Mouse (Mus musculus): ENCODE data around the gene Gpatch4. TPM values are rescaled to one million over a fixed set of nuclear protein-coding genes. Genes with fewer than 3 reads are reported as not detected.

The Gpatch4 gene
- polyA plus RNA-seq (2015; fragmentation: Nextera tagmentation; extraction: Ambion mirVana): 32.5 and 36.3 TPM in 2 replicates

DNA sequence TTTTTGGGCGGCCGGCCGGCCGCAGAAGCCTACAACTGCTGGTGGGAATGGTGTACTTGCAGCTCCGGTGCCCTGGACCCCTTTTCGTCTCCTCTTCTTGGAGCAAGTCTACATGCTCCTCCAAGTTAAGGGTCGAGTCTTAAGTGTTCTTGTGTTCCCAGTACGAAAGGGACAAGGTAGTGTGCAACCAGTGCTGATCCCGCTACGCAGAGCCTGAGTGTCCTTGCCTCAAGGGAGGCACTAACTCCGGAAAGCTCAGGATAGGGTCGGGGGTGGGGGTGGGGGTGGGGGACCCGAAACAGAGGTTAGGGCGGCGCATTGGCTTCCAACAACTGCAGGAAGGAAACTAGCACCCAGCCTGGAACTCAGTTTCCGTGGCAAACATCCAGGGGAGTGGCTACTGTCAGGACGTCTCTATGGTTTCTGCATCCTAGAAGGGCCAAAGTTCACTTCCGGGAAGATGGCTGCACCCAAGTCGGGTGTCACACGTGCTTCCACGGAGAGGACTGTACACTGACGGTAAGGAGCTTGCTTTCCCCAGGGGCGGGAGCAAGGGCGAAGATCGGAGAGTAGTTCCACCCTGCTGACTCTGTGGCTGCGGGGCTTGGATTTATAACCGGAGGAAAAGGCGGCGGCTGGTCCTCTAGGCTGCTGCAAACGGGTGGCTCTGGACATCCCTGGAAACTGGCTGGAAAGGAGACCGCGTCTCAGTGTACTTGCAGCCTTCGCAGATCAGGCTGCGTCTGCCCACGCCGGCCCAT lies at the start of gene Gpatch4:
TSS of gene Gpatch4 (plus strand) at position 448 of the 761 bp plus-strand sequence.
- H3K4me3 ChIP-seq (replicated peaks; ENCODE audit: low read length): peak within 1 kb of the TSS; percentile 74
- no peaks in the 10 kb centered on the region for H3K9me3 ChIP-seq (ENCODE audit: control insufficient read depth, low read length)
- peak within 1 kb of the TSS; percentile 56 for H3K9ac ChIP-seq (replicated peaks; ENCODE audit: low read depth, low read length)
- 11% methylated on average over 36 of the region's 36 CpGs for WGBS
- H3K4me2 ChIP-seq (ENCODE audit: low read length): peak within 1 kb of the TSS; percentile 53
- H3K27ac ChIP-seq (ENCODE audit: low read length): 0 out of 2 replicates have a peak within 1 kb of the TSS, but pooled peaks have one; percentile 21
- peaks cover 8% of the 10 kb centered on the region for H3K4me1 ChIP-seq (replicated peaks; ENCODE audit: control insufficient read depth, insufficient read depth, low read length)
- no peaks in the 10 kb centered on the region for H3K36me3 ChIP-seq (ENCODE audit: control insufficient read depth, insufficient read depth)
- peak; percentile 98 for ATAC-seq
- H3K27me3 ChIP-seq (replicated peaks; ENCODE audit: control insufficient read depth, insufficient read depth, low read length): peaks cover 18% of the 10 kb centered on the region

- H3K4me3 ChIP-seq (replicated peaks; ENCODE audit: low read length): no peak overlapping the region
- peaks cover 11% of the 10 kb centered on the region for H3K4me1 ChIP-seq (replicated peaks; ENCODE audit: control insufficient read depth, insufficient read depth, low read length)
- no peak overlapping the region for H3K9ac ChIP-seq (replicated peaks; ENCODE audit: low read depth, low read length)
- no peaks in the 10 kb centered on the region for H3K36me3 ChIP-seq (ENCODE audit: control insufficient read depth, insufficient read depth)
- no peaks in the 10 kb centered on the region for H3K9me3 ChIP-seq (ENCODE audit: control insufficient read depth, low read length)
- no peak for ATAC-seq
- no peak overlapping the region for H3K4me2 ChIP-seq (ENCODE audit: low read length)
- H3K27ac ChIP-seq (ENCODE audit: low read length): no peak overlapping the region
- peaks cover 41% of the 10 kb centered on the region for H3K27me3 ChIP-seq (replicated peaks; ENCODE audit: control insufficient read depth, insufficient read depth, low read length)
- 4% methylated on average over 5 of the region's 6 CpGs for WGBS
These were observed 49.5 kb upstream of the Gpatch4 start for GRCm38 (mm10) chr3:87993436-87993835.

DNA sequence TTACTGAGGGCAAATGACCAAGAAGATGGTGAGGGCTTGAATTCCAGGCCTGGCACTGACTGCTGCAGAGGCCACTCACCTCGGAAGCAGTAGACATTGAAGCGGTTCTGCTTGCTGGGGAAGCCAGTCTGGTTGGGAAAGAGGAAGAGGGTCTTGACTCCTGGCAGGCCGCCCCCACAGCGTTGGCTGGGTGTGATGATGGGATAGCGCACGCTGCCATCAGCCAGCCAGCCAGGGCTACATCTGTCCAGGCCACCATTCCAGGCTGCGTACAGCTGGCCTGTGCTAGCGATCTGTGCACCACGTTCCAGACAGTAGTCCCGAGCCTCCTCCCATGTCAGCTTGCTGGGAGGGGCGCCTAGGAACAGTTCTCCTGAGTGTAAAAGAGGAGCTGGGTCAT lies 47.6 kb upstream of the Gpatch4 start:
- H3K9ac ChIP-seq (replicated peaks; ENCODE audit: low read depth, low read length): no peak overlapping the region
- no peak overlapping the region for H3K4me2 ChIP-seq (ENCODE audit: low read length)
- H3K9me3 ChIP-seq (ENCODE audit: control insufficient read depth, low read length): no peaks in the 10 kb centered on the region
- H3K27me3 ChIP-seq (replicated peaks; ENCODE audit: control insufficient read depth, insufficient read depth, low read length): peaks cover 56% of the 10 kb centered on the region
- H3K4me3 ChIP-seq (replicated peaks; ENCODE audit: low read length): no peak overlapping the region
- H3K27ac ChIP-seq (ENCODE audit: low read length): no peak overlapping the region
- no peaks in the 10 kb centered on the region for H3K36me3 ChIP-seq (ENCODE audit: control insufficient read depth, insufficient read depth)
- no peak for ATAC-seq
- 25% methylated on average over 11 of the region's 11 CpGs for WGBS
- H3K4me1 ChIP-seq (replicated peaks; ENCODE audit: control insufficient read depth, insufficient read depth, low read length): peaks cover 28% of the 10 kb centered on the region

- no peak for ATAC-seq
- WGBS: 2% methylated on average over 15 of the region's 15 CpGs
- Histone ChIP-seq H3K9ac (replicated peaks; ENCODE audit: low read depth, low read length) (no peak overlapping the region), H3K4me3 (replicated peaks; ENCODE audit: low read length) (peak overlapping the region; percentile 46), H3K9me3 (ENCODE audit: control insufficient read depth, low read length) (no peaks in the 10 kb centered on the region), H3K4me1 (replicated peaks; ENCODE audit: control insufficient read depth, insufficient read depth, low read length) (peaks cover 34% of the 10 kb centered on the region), H3K36me3 (ENCODE audit: control insufficient read depth, insufficient read depth) (no peaks in the 10 kb centered on the region), H3K27me3 (replicated peaks; ENCODE audit: control insufficient read depth, insufficient read depth, low read length) (peaks cover 65% of the 10 kb centered on the region), H3K27ac (ENCODE audit: low read length) (no peak overlapping the region), H3K4me2 (ENCODE audit: low read length) (peak overlapping the region; percentile 80)
These were observed 46.5 kb upstream of the Gpatch4 start for GRCm38 (mm10) chr3:87996401-87996800.

- peaks cover 38% of the 10 kb centered on the region for H3K4me1 ChIP-seq (replicated peaks; ENCODE audit: control insufficient read depth, insufficient read depth, low read length)
- no peaks in the 10 kb centered on the region for H3K9me3 ChIP-seq (ENCODE audit: control insufficient read depth, low read length)
- H3K4me3 ChIP-seq (replicated peaks; ENCODE audit: low read length): peak overlapping the region; percentile 46
- 2% methylated on average over 48 of the region's 49 CpGs for WGBS
- peaks cover 70% of the 10 kb centered on the region for H3K27me3 ChIP-seq (replicated peaks; ENCODE audit: control insufficient read depth, insufficient read depth, low read length)
- H3K36me3 ChIP-seq (ENCODE audit: control insufficient read depth, insufficient read depth): no peaks in the 10 kb centered on the region
- H3K9ac ChIP-seq (replicated peaks; ENCODE audit: low read depth, low read length): peak overlapping the region; percentile 53
- H3K27ac ChIP-seq (ENCODE audit: low read length): no peak overlapping the region
- ATAC-seq: no peak
- peak overlapping the region; percentile 80 for H3K4me2 ChIP-seq (ENCODE audit: low read length)
These were observed 45.8 kb upstream of the Gpatch4 start for GRCm38 (mm10) chr3:87996971-87997614.

DNA sequence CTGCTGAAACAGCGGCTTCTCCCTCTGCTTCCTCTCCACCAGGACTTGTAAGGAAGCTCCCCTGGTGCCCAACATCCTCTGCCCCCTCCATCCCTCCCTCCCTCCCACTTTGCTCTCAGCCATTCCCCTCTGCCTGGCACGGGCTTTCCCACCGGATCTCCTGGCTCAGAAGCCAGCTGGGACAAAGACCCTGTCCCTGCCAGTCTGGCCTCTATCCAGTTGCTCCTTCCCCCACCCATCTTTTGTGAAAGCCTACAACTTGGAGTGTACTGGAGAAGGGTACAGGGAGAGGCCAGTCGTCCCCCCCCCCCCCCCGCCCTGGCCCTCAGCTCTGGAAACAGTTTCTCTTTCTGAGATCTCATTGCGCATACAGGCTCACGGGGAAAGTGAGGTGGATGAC lies 44.2 kb upstream of the Gpatch4 start:
- WGBS: under 1% methylated on average over 6 of the region's 7 CpGs
- Histone ChIP-seq H3K4me1 (replicated peaks; ENCODE audit: control insufficient read depth, insufficient read depth, low read length) (peaks cover 44% of the 10 kb centered on the region), H3K4me3 (replicated peaks; ENCODE audit: low read length) (peak overlapping the region; percentile 58), H3K27ac (ENCODE audit: low read length) (no peak overlapping the region), H3K27me3 (replicated peaks; ENCODE audit: control insufficient read depth, insufficient read depth, low read length) (peaks cover 68% of the 10 kb centered on the region), H3K9me3 (ENCODE audit: control insufficient read depth, low read length) (no peaks in the 10 kb centered on the region), H3K9ac (replicated peaks; ENCODE audit: low read depth, low read length) (peak overlapping the region; percentile 42; the same call in 1 of the 2 replicates), H3K36me3 (ENCODE audit: control insufficient read depth, insufficient read depth) (no peaks in the 10 kb centered on the region), H3K4me2 (ENCODE audit: low read length) (peak overlapping the region; percentile 89)
- peak; percentile 43 for ATAC-seq

DNA sequence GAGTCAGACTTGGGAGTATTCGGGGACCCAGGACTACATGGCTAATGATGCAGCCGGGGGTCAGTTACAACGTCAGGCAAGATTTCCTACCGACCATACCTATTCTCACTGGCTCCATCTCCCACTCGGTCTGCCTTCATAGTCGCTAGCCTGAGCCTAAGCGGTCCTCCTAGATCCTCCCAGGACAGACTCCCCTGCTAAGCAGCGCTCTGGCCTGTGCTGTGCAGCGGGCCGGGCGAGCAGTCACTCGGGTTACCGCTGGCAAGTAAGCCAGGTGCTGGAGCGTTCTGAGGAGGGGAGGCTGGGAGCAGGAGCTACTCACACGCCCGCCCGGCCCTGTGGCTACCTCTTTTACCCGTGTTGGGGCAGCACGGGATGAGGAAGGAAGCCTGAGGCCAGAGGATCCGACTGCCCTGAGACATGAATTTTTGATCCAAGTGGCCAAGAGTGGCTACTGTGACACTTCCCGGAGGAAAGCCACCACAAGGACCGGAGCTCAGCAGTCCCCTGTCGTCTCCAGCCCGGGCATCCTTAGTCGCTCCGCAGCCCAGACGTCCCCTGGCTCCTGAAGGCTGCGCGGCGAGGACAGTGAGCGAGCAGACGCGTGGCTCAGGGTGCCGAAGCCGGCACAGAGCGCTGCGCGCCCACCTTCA lies 43.5 kb upstream of the Gpatch4 start:
- no peak overlapping the region for H3K27ac ChIP-seq (ENCODE audit: low read length)
- WGBS: under 1% methylated on average over 36 of the region's 38 CpGs
- peak overlapping the region; percentile 89 for H3K4me2 ChIP-seq (ENCODE audit: low read length)
- peaks cover 44% of the 10 kb centered on the region for H3K4me1 ChIP-seq (replicated peaks; ENCODE audit: control insufficient read depth, insufficient read depth, low read length)
- peaks cover 71% of the 10 kb centered on the region for H3K27me3 ChIP-seq (replicated peaks; ENCODE audit: control insufficient read depth, insufficient read depth, low read length)
- H3K9ac ChIP-seq (replicated peaks; ENCODE audit: low read depth, low read length): peak overlapping the region; percentile 42
- H3K36me3 ChIP-seq (ENCODE audit: control insufficient read depth, insufficient read depth): no peaks in the 10 kb centered on the region
- peak; percentile 16; the same call in 1 of the 2 replicates for ATAC-seq
- H3K4me3 ChIP-seq (replicated peaks; ENCODE audit: low read length): peak overlapping the region; percentile 58
- no peaks in the 10 kb centered on the region for H3K9me3 ChIP-seq (ENCODE audit: control insufficient read depth, low read length)

- WGBS: under 1% methylated on average over 39 of the region's 39 CpGs
- H3K4me1 ChIP-seq (replicated peaks; ENCODE audit: control insufficient read depth, insufficient read depth, low read length): peaks cover 44% of the 10 kb centered on the region
- no peaks in the 10 kb centered on the region for H3K9me3 ChIP-seq (ENCODE audit: control insufficient read depth, low read length)
- no peaks in the 10 kb centered on the region for H3K36me3 ChIP-seq (ENCODE audit: control insufficient read depth, insufficient read depth)
- ATAC-seq: 0 out of 2 replicates have a peak, but pooled peaks have one; percentile 5
- H3K27me3 ChIP-seq (replicated peaks; ENCODE audit: control insufficient read depth, insufficient read depth, low read length): peaks cover 64% of the 10 kb centered on the region
- no peak within 1 kb of the TSS for H3K27ac ChIP-seq (ENCODE audit: low read length)
- H3K4me2 ChIP-seq (ENCODE audit: low read length): peak within 1 kb of the TSS; percentile 89
- peak within 1 kb of the TSS; percentile 42 for H3K9ac ChIP-seq (replicated peaks; ENCODE audit: low read depth, low read length)
- peak within 1 kb of the TSS; percentile 58 for H3K4me3 ChIP-seq (replicated peaks; ENCODE audit: low read length)
These were observed 42.7 kb upstream of the Gpatch4 start, which contains the start of gene Bcan for GRCm38 (mm10) chr3:88000181-88000580. Gene Bcan (minus strand): TSS chr3:88000230.

Data from forebrain, embryonic 16.5 days (tissue).